Mouse (Mus musculus): ENCODE data around the gene Tsc2. TPM values are rescaled to one million over a fixed set of nuclear protein-coding genes. Genes with fewer than 3 reads are reported as not detected.

Tsc2 gene
- polyA plus RNA-seq, 1 experiment, result 95.3 TPM

Other genes with a start within 250 kb of the Tsc2 start
- gene Rnps1, start 218.1 kb downstream of the Tsc2 start, polyA plus RNA-seq (2012; rRNA removed), result 119 and 134 TPM in 2 replicates
- gene Eci1, start 206.0 kb downstream of the Tsc2 start, polyA plus RNA-seq (2012; rRNA removed), result 116 and 139 TPM in 2 replicates
- gene Dnase1l2, start 189.5 kb downstream of the Tsc2 start, polyA plus RNA-seq (2012; rRNA removed), result 47.5 and 62.9 TPM in 2 replicates
- gene E4f1, start 162.3 kb downstream of the Tsc2 start, polyA plus RNA-seq (2012; rRNA removed), result 55.8 and 61.5 TPM in 2 replicates
- gene Pgp, start 162.2 kb downstream of the Tsc2 start, polyA plus RNA-seq (2012; rRNA removed), result 31.8 and 33.5 TPM in 2 replicates
- 0.10 and 0.19 TPM in 2 replicates for gene Bricd5, start 158.7 kb downstream of the Tsc2 start, polyA plus RNA-seq (2012; rRNA removed)
- gene Mlst8, start 153.6 kb downstream of the Tsc2 start, polyA plus RNA-seq (2012; rRNA removed), result 20.9 and 21.7 TPM in 2 replicates
- 0.76 and 1.1 TPM in 2 replicates for gene Caskin1, start 144.0 kb downstream of the Tsc2 start, polyA plus RNA-seq (2012; rRNA removed)
- gene Traf7, start 104.7 kb downstream of the Tsc2 start, polyA plus RNA-seq (2012; rRNA removed), result 174 and 223 TPM in 2 replicates
- gene Rab26, start 98.4 kb downstream of the Tsc2 start, polyA plus RNA-seq (2012; rRNA removed), result 1.4 and 1.5 TPM in 2 replicates
- 69.8 and 84.0 TPM in 2 replicates for gene Pkd1, start 82.8 kb downstream of the Tsc2 start, polyA plus RNA-seq (2012; rRNA removed)
- 21.7 and 22.0 TPM in 2 replicates for gene Nthl1, start 50 bp upstream of the Tsc2 start, polyA plus RNA-seq (2012; rRNA removed)
- 59.2 and 63.5 TPM in 2 replicates for gene Slc9a3r2, start 17.7 kb upstream of the Tsc2 start, polyA plus RNA-seq (2012; rRNA removed)
- gene Npw, start 25.8 kb upstream of the Tsc2 start, polyA plus RNA-seq (2012; rRNA removed), result 0.62 and 0.80 TPM in 2 replicates
- gene Zfp598, start 37.1 kb upstream of the Tsc2 start, polyA plus RNA-seq (2012; rRNA removed), result 42.9 and 54.2 TPM in 2 replicates
- 0.58 and 0.62 TPM in 2 replicates for gene Syngr3, start 57.3 kb upstream of the Tsc2 start, polyA plus RNA-seq (2012; rRNA removed)
- gene Gfer, start 63.5 kb upstream of the Tsc2 start, polyA plus RNA-seq (2012; rRNA removed), result 21.0 and 23.7 TPM in 2 replicates
- gene Noxo1, start 63.6 kb upstream of the Tsc2 start, polyA plus RNA-seq (2012; rRNA removed), result 7.6 and 10.7 TPM in 2 replicates
- 31.4 and 34.8 TPM in 2 replicates for gene Tbl3, start 75.0 kb upstream of the Tsc2 start, polyA plus RNA-seq (2012; rRNA removed)
- gene Rnf151, start 85.4 kb upstream of the Tsc2 start, polyA plus RNA-seq (2012; rRNA removed), result 0.18 and 0.30 TPM in 2 replicates
- 1,660 and 1,865 TPM in 2 replicates for gene Rps2, start 85.5 kb upstream of the Tsc2 start, polyA plus RNA-seq (2012; rRNA removed)
- 298 and 302 TPM in 2 replicates for gene Ndufb10, start 91.8 kb upstream of the Tsc2 start, polyA plus RNA-seq (2012; rRNA removed)
- 0.19 and 0.29 TPM in 2 replicates for gene Rpl3l, start 95.2 kb upstream of the Tsc2 start, polyA plus RNA-seq (2012; rRNA removed)
- gene Msrb1, start 104.0 kb upstream of the Tsc2 start, polyA plus RNA-seq (2012; rRNA removed), result 195 and 227 TPM in 2 replicates
- gene Hs3st6, start 120.4 kb upstream of the Tsc2 start, polyA plus RNA-seq (2012; rRNA removed), result 0.43 and 0.77 TPM in 2 replicates
- gene Meiob, start 171.7 kb upstream of the Tsc2 start, polyA plus RNA-seq (2012; rRNA removed), result 0.75 and 0.83 TPM in 2 replicates
- gene Hagh, start 207.5 kb upstream of the Tsc2 start, polyA plus RNA-seq (2012; rRNA removed), result 52.8 and 75.6 TPM in 2 replicates
- 20.5 and 21.0 TPM in 2 replicates for gene Fahd1, start 217.7 kb upstream of the Tsc2 start, polyA plus RNA-seq (2012; rRNA removed)
- 0.94 and 1.7 TPM in 2 replicates for gene Igfals, start 233.4 kb upstream of the Tsc2 start, polyA plus RNA-seq (2012; rRNA removed)